Mouse (Mus musculus): ENCODE measurements around the gene 2310003L06Rik.

Gene 2310003L06Rik

DNA sequence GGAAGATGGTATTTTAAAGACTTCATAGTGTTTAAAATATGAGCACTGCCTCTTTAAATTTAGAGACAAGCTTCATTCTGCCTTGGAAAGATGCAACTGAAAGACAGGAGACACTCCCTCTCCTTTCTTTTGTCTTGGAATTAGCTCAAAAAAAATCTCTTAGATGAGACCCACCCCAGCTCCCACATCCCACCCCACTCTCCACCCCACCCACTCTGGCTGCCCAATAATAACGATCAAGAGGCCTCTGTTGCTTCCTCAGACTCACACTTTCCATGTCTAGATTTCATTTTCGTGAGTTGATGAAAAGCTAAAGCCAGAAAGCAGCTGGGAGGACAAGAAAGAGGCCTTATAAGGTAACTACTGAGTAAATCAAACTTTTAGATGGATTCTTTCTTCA, at the start of gene 2310003L06Rik, which contains the start of gene Gm28434:
Gene 2310003L06Rik, plus strand, starts transcription at position 259 of the 400 bp plus-strand sequence.
Gene Gm28434, plus strand, starts transcription at position 317 of the 400 bp plus-strand sequence.
- DNase-seq = no peak

DNA sequence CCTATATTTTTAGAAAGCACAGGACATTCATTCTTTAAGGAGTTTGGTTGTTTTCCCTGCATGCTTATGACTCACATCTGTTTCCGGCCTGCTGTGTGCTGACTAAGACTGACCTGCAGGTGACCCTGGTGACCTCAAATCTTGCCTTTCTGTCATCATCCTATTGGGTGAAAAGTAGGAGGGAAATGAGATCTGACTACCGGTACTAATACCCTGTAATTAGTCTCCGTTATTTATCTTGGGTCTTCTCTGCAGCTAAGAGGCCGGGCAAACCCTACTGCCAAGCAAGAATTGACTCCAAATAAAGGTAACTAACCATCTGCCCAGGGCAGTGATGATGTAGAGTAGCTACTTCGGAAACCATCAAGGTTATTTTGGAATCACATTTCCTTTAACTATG, 43.9 kb upstream of the 2310003L06Rik start, which contains the start of gene Csn3:
Gene Csn3, plus strand, starts transcription at position 208 of the 400 bp plus-strand sequence.
- no peak for DNase-seq

DNA sequence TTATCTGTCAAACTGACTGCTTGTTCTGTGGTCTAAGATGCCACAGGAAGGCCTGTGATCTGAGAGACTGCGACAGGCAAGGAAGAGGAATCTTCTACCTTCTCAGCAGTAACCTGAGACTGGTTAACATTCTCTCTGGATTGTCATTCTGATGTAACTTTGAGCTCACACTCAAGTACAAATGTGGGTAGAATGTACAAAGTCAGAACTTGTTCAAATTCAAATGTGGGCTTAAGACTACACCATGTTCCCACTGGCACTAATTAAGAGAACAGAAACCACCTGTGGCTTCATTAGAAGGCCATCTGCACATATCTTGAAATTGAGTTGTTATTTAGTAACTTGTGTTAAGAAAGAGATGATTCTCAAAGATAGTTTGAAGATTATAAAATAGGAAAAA, 37.7 kb upstream of the 2310003L06Rik start:
- no peak for DNase-seq

DNA sequence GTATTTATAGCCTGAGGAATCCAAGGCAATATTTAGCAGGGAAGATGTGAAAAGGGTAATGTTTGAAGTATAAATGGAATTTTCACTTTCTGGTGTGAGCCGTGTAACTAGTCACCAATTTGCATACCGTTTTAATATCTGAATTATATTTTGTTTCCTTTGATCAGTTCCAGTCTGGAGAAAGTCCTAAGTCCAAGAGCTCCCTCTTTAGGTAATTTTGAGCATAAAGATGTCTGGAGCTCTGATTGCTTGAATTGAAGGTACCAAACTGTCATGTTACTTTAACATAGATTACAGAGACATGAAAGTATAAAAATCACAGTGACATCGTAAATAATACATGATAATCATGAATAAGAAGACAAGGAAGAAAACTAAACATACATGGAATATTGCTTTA, 28.5 kb upstream of the 2310003L06Rik start:
- DNase-seq = no peak

DNA sequence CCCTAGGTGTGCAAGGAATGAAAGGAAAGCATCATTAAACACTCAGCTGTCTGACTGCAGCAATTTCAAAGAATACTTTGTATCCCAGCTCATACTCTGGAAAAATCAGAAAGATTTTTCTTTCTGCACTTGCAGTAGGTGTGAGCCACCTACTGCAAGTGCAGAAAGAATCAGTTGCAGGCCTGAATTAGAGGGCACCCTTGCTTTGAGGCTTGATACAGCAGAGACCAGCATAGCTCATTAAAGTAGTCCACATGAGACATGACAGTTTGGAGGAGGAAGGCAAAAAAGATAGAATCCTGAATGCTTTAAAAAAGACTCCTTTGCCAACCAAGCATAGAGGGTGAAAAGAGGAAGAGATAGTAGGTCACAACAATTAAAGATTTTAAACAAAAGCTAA, 26.7 kb upstream of the 2310003L06Rik start:
- no peak for DNase-seq

GRCm38 (mm10) chr5:87951836-87952235, 17.4 kb upstream of the 2310003L06Rik start:
- no peak for DNase-seq

GRCm38 (mm10) chr5:87979139-87979538, 9.9 kb downstream of the 2310003L06Rik start, which contains the start of gene Cabs1:
Gene Cabs1, plus strand, starts transcription at chr5:87979439.
- no peak for DNase-seq

GRCm38 (mm10) chr5:87982468-87983214, 13.4 kb downstream of the 2310003L06Rik start:
- no peak for DNase-seq

- DNase-seq = no peak
Observed at GRCm38 (mm10) chr5:88002249-88002648, 33.0 kb downstream of the 2310003L06Rik start, which contains the start of gene Smr3a. Gene Smr3a, plus strand, starts transcription at chr5:88002549.

GRCm38 (mm10) chr5:88005241-88005640, 36.0 kb downstream of the 2310003L06Rik start:
- no peak for DNase-seq

Measured in spleen, adult 18-20 months (tissue).